Mouse (Mus musculus): ENCODE results near the gene Trnau1ap. TPM values are rescaled to one million over a fixed set of nuclear protein-coding genes. Genes with fewer than 3 reads are reported as not detected.
A peak's percentile ranks its signal among the peaks of the same experiment; 100 is the strongest.
"Not testable (repeated sequence)": the region's sequence is repeated elsewhere in the genome, so short reads cannot be mapped to it uniquely, and the experiment has no call there.

Gene Trnau1ap
- total RNA-seq, 2 experiments from 2014 or later = 9.9 to 10.4 TPM

DNA sequence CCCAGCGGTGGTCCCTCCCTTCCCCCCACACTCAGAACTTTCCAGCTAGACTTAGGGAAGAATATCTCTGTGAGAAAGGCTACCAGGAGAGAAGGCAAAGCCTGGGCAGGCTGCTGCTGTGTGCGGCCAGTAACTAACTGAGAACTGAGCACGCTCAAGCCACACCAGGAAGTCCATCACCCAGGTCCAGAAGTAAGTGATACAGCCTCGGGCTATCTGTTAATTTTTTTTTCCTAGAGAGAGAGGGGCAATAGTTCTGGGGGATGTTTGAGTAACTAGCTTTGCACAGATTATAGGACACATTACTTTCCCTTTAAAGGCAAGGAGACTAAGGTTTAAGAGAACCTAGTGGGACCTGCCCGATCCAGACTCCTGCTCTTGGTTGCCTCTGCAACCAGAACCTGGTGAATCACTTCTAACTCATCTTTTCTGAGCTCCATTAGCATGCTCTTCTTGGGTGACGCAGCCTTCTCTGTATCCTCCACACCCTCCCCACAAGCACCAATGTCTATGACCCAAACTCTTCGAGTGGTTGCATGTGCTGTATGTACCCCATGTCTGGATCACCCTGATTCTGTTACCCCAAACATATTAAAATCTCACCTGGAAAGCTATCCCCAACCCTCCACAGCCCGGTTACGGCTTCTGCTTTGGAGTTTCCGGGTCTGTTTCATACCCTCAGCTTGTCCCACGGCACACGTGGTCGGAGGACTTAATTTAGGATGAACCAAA is 15.2 kb upstream of the Trnau1ap start:
- DNase-seq = no peak

DNA sequence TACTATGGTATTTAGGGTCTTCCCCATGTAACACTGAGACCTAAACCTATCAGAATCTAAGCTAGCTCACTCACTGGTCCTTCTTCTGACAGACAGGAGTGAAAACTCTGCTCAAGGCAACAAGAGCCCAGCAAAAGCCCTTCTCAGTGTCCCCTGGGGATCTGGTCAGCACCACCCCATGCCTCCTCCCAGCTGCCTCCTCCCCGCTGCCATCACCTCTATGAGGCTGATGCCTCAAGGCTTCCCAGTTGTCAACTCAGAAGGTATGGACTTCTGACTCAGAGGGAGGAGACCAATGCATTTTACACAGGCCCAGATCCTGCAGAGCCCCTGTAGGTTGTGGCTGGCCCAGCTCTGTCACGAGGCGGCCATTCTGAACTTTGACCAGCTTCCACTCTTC is 12.1 kb upstream of the Trnau1ap start:
- DNase-seq = no peak

DNA sequence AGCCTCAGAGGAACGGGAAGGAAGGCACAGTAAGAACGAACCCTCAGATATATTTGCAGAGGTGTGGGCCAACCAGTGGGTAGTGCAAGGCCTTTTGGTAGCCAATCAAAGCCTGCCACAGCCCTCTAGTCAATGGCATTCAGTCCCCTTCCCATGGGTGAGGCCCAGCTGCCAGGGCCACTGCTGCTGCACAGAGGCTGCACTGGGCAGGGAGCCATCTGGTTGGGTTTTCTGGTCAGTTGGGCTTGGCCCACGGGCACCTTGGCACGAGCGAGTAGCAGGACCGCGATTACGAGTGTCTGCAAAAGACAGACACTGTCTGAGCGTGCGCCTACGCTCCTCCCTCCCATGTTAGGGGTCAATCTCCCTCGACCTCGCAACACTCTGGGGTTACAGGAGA is 9.6 kb upstream of the Trnau1ap start:
- peak; percentile 58 for DNase-seq

DNA sequence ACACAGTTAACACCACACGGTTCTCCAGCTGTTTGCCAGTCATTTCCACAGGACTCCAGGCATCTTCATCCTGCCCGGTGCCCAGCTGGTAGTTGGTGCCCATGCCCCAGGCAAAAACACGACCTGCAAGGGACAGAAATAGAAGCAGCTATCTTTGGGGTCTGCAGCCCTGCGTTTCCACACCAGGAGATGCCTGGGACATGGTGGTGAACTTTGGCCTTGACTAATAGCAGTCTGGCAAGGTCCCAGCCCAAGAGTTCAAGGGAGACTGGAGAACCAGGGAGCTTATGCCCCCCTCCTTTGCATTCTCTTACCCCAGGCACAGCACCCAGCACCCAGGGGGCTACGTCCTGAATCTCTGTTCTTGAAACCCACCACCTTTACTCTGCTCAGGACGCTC is 3.5 kb upstream of the Trnau1ap start:
- no peak for DNase-seq

DNA sequence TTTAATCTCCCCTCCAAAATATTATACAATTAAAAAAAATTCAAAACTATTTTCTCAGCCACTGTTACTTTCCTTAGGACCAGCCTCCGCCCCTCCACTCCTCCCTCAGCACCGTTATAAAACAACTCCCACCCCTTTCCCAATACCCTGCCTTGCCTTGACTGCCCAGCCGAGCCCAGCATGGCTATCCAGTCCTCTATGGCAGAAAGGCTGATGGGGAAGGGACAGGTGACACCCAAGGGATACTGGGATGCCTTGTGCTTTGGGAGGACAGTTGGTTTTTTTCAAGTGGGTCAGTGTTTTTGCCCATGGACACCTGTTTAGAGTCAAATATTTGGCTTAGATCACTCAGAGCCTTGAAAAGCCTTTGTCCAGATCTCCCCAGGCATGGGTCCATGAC is 2.6 kb upstream of the Trnau1ap start:
- no peak for DNase-seq

DNA sequence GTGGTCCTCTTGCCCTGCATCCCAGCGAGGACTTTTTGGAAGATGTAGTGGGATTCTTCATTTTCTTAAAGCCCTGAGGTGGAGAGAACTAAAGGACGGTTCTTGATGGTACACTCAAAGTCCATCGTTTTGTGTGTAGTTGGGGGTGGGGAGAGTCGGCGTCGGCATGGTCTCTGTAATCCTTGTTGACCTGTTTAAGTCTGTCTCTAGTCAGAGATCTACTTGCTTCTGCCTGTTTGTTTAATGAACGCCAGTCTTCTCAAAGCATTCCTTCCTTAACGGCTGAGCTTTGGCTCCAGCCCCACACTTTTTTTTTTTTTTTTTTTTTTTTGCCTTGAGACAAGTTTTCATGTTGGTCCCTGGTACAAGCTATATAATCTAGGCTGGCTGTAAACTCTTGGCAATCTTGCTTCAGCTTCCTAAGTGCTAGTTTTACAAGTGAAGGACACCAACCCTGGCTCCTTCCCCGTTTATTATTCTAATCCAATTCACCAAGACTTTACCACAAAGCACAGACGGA is 557 bp upstream of the Trnau1ap start:
- no peak for DNase-seq

DNA sequence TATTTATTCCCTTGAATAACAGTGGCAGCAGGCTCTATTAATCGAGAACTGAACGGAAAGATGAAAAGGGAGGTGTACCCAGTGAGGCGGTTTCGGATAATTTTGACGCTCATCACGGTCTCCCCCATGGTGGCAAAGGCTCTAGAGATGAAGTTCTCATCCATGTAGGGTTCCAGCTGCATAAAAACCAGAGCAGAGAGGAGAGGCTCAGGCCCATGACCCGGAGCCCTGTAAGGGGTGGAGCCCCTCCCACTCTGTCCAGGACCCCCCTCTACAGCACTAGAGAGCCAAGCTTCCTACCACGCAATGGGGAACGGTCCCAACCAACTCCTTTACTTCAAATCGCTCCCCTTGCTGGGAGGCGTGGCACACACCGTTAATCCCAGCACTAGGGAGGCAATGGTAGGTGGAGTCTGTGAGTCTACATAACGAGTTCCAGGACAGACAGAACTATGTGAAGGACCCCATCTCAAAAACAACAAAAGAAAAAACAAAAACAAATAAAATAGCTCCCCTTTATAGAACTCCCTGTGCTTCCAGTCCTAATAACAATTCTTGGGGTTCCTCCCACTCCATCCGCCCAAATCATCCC is 851 bp downstream of the Trnau1ap start:
- no peak for DNase-seq

DNA sequence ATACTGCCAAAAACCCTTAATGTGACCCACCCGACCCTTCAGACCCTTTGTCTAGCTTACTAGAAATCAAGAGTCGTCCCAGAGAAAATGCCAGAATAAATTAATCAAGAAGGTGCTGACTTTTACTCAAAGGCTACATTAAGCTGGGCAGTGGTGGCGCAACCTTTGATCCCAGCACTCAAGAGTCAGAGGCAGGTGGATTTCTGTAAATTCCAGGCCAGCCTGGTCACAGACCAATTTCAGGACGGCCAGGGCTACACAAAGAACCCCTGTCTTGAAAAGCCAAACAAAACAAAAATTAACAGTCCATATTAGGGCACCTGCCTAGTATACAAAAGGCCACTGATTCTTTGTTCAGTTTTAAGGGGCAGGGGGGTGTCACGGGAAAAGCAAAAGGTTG is 2.9 kb downstream of the Trnau1ap start:
- no peak for DNase-seq

DNA sequence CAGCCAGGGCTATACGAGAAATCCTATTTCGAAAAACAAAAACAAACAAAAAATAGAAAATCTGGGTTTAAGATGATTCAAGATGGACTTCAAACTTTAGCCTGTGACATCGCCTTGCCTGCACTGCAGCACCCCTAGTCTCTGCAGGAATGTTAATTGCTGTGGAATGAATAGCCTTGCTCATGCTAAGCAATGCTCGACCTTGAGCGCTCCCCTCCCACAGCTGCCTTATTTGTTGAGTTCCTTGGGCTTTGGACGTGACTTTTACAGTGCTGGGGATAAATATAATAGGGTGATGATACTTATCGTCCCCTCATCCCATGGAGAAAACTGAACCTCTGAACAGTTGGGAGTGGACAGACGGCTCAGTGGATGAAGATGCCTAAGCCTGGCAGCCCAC is 13.6 kb downstream of the Trnau1ap start:
- DNase-seq = no peak

DNA sequence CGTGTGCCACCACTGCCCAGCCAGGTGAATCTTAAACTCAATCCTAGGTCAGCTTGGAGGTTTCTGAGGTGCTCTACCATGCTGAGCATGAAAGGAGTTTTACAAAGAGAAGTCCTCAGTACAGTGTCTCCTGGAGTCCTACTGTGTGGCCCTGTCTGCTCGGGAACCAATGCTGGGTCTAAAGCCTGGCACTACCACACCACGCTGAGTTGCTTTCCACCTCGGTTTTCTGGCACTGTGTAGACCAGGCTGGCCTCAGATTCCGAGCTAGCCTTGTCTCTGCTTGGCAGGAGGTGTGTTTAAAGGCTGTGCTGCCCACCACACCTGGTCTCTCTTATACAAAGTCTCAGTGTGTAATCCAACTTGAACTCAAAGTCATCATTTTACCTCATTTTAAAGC is 16.7 kb downstream of the Trnau1ap start:
- no peak for DNase-seq

DNA sequence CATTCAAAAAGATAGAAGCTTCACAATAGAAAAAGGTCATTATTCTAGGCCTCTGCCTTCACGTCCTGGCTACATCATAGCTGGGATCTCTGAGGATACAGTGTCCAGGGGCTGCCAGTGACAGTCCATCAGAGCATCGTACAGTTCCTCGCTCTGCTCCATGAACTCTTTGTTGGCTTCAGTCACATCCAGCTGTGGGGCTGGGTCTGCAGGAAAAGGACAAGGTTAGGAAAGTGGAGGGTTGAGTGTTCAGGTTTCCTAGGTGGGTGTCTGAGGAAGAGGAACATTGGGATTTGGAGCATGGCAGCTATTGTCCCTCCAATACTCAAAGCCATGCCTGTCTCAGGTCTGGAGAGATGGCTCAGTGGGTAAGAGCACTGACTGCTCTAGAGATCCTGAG is 17.5 kb downstream of the Trnau1ap start:
- DNase-seq = no peak

DNA sequence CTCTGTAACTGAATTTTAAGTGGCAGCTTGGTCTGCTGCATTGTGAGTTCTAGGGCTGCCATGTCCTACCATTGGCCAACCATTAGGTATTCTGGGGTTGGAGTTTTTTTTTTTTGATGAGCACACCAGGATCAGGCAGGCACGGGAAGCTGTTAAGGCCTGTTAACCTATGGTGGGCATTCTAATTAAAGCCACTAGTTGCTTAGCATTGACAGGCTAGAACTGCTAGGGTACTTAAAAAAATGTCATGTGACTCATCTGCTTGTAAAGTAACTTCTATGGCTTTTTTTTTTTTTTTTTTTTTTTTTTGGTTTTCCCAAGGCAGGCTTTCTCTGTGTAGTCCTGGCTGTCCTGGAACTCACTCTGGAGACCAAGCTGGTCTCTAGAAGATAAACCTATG is 18.1 kb downstream of the Trnau1ap start:
- no peak for DNase-seq

DNA sequence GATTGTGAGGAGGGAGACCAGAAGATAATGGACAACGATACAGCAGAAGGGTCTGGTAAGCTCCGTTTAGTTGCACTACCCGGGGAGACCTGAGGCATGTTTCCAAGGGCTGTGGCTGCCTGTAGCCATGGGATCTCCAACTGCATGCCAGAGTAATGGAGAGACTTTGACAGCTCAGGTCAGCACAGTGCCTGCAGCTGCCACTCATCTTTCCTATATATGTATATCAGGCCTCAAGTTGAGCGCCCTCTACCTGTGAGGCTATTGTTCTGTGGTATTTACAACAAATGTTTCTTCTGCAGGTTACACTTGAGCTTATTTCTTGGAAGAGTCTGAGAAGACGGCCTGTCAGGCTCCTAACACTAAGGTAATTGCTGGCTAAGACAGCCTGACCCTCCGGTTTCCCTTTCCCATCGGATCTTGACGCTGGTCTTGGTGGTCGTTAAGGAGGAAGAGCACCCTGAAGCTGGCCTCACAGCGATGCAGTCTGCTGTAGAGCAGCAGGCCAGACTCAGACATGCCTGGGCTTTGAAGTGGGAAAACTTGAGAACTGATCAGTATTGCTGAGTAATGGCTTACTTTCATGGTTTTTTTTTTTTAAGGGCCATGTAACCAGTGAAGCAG is 19.4 kb downstream of the Trnau1ap start:
- DNase-seq = peak; percentile 30

DNA sequence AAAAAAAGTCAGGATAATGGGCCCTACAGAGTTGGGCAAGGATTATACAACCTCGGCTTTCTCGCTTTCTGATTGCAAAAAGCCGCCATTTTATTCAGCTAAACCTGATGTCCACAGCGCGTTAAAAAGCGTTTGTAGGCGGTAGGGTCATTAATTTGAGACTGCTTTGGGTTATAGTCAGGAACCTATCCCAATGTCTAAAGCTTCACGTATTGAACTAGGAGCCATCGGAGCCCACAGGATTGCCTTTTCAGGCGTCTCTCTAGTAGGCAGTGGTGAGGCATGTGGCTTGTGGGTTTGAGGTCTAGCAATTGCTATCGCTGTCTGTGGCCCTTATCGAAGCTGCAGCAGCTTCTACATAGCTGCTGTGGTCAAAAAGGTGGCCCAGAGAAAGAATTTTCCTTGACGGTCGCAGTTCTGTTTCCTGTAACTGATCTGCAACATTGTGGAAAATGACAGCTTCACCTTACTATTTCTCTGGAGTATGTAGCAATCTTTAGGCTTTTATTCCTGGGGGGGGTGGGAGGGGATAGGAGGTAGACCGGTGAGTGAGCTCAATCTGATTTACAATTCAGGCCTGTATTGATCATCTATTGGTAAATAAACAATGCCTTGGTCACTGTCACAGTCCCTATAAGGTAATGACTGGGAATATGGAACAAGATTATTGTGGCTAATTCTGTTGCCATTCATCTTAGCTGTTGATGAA is 20.0 kb downstream of the Trnau1ap start:
- DNase-seq = no peak

DNA sequence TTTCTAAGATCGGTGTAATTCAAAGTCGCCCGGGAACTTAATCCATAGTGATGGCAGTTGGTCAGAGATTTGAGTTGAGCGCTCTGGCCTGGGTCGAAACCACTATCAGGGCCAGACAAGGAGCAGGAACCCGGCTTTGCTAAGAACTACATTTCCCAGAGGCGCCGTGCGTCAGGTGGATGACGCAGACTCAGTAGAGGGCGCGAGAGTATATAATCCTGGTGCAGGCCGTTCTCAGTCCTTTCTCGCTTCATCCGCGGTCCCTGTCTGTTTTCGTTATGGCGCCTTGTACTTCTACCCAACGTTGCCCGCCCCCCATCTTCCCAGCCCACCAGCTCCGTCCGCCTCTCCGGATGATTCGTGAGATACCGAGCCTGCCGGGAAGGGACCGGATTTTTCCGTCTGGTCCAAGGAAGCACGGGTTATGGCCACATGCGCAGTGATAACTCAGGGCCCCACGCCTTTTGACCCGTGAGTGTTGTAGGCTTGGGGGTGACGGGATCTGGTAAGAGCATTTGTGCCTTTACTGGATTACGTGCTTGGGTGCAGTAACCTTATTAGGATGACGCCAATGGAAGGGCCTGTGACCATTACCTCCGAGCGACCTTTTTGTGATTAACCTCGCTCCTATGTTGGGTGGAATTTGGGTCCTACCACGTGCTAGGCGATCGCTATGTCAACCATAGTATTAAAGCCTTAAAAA is 20.8 kb downstream of the Trnau1ap start:
- DNase-seq = peak; percentile 88

DNA sequence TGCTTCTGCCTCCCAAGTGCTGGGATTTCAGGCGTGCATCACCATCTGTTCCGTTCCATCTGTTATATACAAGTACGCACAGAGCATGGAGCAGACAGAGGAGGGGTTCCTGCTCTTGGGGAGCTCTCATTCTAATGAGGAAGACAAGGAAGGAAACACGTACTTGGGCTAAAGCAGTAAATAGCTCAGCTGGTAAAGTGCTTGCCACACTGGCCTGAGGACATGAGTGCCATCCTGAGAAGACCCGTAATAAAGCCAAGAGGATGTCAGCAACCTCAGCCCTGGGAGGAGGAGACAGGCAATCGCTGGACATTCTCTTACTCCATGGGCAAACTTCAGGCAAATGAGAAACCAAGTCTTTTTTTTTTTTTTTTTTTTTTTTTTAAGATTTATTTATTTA is 23.3 kb downstream of the Trnau1ap start:
- no peak for DNase-seq

DNA sequence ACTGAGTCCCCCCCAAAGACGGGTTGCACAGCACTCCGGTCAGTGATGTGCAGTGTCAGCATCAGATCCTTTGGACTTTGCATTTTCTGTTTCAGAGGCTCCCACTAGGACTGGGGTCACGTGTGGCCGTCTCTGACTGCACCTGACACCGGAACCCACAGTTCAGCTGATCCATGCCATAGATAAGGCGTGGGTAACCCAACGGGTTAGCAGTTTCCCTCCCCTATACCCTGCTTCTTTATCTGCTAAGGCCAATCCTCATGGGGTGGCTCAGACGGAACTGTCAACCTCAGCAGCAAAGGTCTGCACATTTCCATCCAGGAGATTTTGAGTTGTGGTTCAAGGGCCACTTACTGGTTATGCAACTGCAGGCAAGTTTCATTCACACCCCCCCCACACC is 24.1 kb downstream of the Trnau1ap start:
- no peak for DNase-seq

DNA sequence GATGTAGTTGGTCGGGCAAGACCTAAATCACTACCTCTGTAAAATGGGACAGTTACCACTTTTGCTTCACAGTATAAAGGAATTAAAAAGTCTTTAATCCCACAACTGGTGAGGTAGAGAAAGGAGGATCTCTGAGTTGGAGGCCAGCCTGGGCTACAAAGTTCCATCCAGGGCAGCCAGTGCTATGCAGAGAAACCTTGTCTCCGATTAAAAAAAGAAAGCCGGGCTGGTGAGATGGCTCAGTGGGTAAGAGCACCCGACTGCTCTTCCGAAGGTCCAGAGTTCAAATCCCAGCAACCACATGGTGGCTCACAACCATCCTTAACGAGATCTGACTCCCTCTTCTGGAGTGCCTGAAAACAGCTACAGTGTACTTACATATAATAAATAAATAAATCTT is 25.9 kb downstream of the Trnau1ap start:
- not testable (repeated sequence) for DNase-seq

DNA sequence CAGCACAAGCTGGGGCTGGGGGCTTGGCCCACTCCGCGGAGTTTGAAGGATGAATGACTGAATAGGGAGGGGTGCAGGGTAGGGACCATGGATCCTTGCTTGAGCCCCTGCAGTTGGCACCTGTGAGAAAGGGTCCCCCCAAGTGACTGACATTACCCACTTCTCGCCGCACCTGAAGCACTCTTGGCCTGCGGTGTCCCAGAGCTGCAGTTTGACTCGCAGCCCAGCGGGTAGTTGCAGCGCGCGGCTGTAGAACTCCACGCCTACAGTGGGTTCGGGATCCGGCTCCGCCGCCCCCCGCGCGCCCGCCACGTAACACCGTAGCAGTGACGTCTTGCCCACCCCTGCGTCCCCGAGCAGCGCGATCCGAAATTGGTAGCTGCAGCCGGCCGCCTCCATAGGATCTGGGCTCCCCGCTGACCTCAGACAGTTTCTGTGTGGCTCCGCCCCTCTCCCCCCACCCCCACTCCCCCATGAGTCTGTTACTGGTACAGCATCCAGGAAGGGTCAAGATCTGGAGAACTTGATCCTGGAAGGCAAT is 26.3 kb downstream of the Trnau1ap start, which contains the start of gene Rab42:
Rab42 (minus strand) TSS at position 447 of the 541 bp plus-strand sequence.
- DNase-seq = peak; percentile 55

DNA sequence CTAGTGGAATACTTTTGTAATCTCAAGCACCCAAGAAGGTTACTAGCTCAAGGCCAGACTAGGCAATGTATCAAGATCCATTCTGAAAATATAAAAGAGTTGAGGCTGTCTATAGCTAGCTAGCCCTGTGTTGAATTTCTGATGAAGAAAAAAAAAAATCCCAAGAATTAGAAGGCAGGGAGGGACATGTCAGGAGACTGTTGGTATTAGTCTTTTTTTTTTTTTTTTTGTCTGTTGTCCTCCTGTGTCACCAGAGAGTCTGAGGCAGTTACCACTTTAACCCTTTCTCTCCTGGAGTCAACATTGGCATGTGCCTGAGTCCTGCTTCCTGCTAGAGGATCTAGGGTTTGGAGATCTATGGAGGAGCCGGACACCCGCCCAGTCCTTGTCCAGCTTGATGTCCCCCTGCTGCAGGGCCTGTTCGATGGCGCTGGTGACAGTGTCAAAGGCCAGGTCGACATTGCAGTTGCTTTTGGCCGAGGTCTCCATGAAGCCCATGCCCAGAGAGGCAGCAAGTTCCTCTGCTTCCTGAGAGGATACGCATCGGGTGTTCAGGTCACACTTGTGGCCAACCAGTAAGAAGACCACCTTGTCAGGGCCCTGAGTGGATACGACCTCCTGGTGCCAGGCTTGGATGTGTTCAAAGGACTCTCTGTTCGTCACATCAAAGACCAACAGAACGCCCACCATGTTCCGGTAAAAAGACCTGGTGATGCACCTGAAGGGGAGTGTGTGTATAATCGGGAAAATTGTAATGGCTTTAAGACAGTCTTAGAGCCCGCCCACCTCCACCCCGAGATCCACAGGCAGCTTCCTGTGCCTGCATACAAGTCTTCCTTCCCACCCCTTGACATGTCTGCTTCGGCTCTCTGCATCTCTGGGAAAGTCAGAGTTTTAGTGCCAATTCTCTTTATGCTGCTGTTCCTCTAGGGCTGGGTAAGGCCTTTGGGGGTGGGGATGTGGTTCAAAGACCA is 27.1 kb downstream of the Trnau1ap start:
- no peak for DNase-seq

DNA sequence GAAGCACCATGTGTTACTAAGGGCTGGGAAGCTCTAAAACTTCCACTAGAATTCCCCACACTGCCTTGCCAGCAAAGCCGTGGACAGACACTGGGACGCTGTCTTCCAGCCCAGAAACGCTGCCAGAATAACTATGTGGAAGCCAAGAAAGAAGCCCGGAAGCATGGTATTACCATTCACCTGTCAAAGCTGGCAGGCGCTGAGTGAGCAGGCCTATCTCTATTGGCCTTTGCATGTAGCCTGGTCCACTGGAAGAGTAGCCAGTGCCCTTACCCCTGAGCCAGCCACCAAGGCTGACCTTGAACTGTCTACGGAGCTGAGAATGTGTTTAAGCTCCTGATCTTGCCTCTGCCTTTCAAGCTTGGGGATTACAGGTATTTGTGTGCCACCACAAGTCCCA is 27.9 kb downstream of the Trnau1ap start:
- DNase-seq = peak; percentile 23

Data from gastrocnemius, postnatal 25 days (tissue).